Mouse (Mus musculus) heart, adult 11 months (tissue): ENCODE measurements around the gene Clcnkb.

Experiments
- DNase-seq: peaks from one replicate; pipeline ENCODE4 v3.0.0; 2022

Gene Clcnkb

GRCm38 (mm10) chr4:141415924-141416323 lies at the start of gene Clcnkb:
Gene Clcnkb, minus strand, starts transcription at chr4:141416014.
- peak; percentile 87 for DNase-seq

GRCm38 (mm10) chr4:141464722-141465121 lies 48.9 kb upstream of the Clcnkb start:
- DNase-seq, result peak; percentile 83

GRCm38 (mm10) chr4:141463472-141463871 lies 47.7 kb upstream of the Clcnkb start:
- peak; percentile 85 for DNase-seq

- DNase-seq, result peak; percentile 82
Measured at GRCm38 (mm10) chr4:141461576-141461975, 45.8 kb upstream of the Clcnkb start.

- peak; percentile 92 for DNase-seq
Measured at GRCm38 (mm10) chr4:141461088-141461487, 45.3 kb upstream of the Clcnkb start.

- DNase-seq, result peak; percentile 87
Measured at GRCm38 (mm10) chr4:141460481-141460880, 44.7 kb upstream of the Clcnkb start.

GRCm38 (mm10) chr4:141459766-141460165 lies 44.0 kb upstream of the Clcnkb start:
- DNase-seq, result peak; percentile 86

- DNase-seq, result no peak
Measured at GRCm38 (mm10) chr4:141458888-141459287, 43.1 kb upstream of the Clcnkb start.

GRCm38 (mm10) chr4:141458236-141458635 lies 42.4 kb upstream of the Clcnkb start:
- DNase-seq, result peak; percentile 97

- DNase-seq, result peak; percentile 76
Measured at GRCm38 (mm10) chr4:141456193-141456938, 40.6 kb upstream of the Clcnkb start.

- DNase-seq, result no peak
Measured at GRCm38 (mm10) chr4:141455526-141455925, 39.7 kb upstream of the Clcnkb start.

GRCm38 (mm10) chr4:141454581-141455350 lies 39.0 kb upstream of the Clcnkb start:
- peak; percentile 90 for DNase-seq

- peak; percentile 90 for DNase-seq
Measured at GRCm38 (mm10) chr4:141451916-141452450, 36.2 kb upstream of the Clcnkb start.

GRCm38 (mm10) chr4:141451251-141451650 lies 35.4 kb upstream of the Clcnkb start:
- DNase-seq, result peak; percentile 88

GRCm38 (mm10) chr4:141446211-141446610 lies 30.4 kb upstream of the Clcnkb start:
- DNase-seq, result no peak

GRCm38 (mm10) chr4:141445328-141445720 lies 29.5 kb upstream of the Clcnkb start:
- peak; percentile 89 for DNase-seq

GRCm38 (mm10) chr4:141444451-141445327 lies 28.9 kb upstream of the Clcnkb start, which contains the start of gene Zbtb17:
Gene Zbtb17, plus strand, starts transcription at chr4:141444654.
- DNase-seq, result peak; percentile 98

GRCm38 (mm10) chr4:141443641-141444429 lies 28.0 kb upstream of the Clcnkb start:
- peak; percentile 86 for DNase-seq

- peak; percentile 90 for DNase-seq
Measured at GRCm38 (mm10) chr4:141440877-141441276, 25.1 kb upstream of the Clcnkb start.

GRCm38 (mm10) chr4:141439083-141439803 lies 23.4 kb upstream of the Clcnkb start:
- DNase-seq, result peak; percentile 97

GRCm38 (mm10) chr4:141435974-141436373 lies 20.2 kb upstream of the Clcnkb start, which contains the start of gene Srarp:
Gene Srarp, minus strand, starts transcription at chr4:141436105.
- peak; percentile 95 for DNase-seq
